Mouse (Mus musculus): ENCODE results near the gene Avpi1.

Avpi1 gene

GRCm38 (mm10) chr19:42128787-42129508 is at the start of gene Avpi1:
Gene Avpi1, minus strand, starts transcription at chr19:42129059.
- peak; percentile 98 for DNase-seq (ENCODE audit: low spot score in 2 of 2)

- DNase-seq (ENCODE audit: low spot score in 2 of 2) = no peak
These were observed 48.6 kb upstream of the Avpi1 start for GRCm38 (mm10) chr19:42177461-42177860.

- DNase-seq (ENCODE audit: low spot score in 2 of 2) = no peak
These were observed 48.0 kb upstream of the Avpi1 start for GRCm38 (mm10) chr19:42176841-42177240.

- DNase-seq (ENCODE audit: low spot score in 2 of 2) = peak; percentile 85 to 89
These were observed 41.4 kb upstream of the Avpi1 start for GRCm38 (mm10) chr19:42170025-42170969.

GRCm38 (mm10) chr19:42169322-42169975 is 40.6 kb upstream of the Avpi1 start:
- DNase-seq (ENCODE audit: low spot score in 2 of 2) = no peak

GRCm38 (mm10) chr19:42167489-42167888 is 38.6 kb upstream of the Avpi1 start:
- DNase-seq (ENCODE audit: low spot score in 2 of 2) = no peak

GRCm38 (mm10) chr19:42166766-42167165 is 37.9 kb upstream of the Avpi1 start:
- DNase-seq (ENCODE audit: low spot score in 2 of 2) = no peak

GRCm38 (mm10) chr19:42166130-42166529 is 37.3 kb upstream of the Avpi1 start:
- DNase-seq (ENCODE audit: low spot score in 2 of 2) = peak in 1 of 2 experiments; percentile 84

- no peak for DNase-seq (ENCODE audit: low spot score in 2 of 2)
These were observed 35.3 kb upstream of the Avpi1 start for GRCm38 (mm10) chr19:42164188-42164587.

- DNase-seq (ENCODE audit: low spot score in 2 of 2) = no peak
These were observed 34.9 kb upstream of the Avpi1 start, which contains the start of gene Zfyve27 for GRCm38 (mm10) chr19:42163764-42164163. Gene Zfyve27, plus strand, starts transcription at chr19:42163951.

GRCm38 (mm10) chr19:42158246-42159017 is 29.6 kb upstream of the Avpi1 start:
- no peak for DNase-seq (ENCODE audit: low spot score in 2 of 2)

- no peak for DNase-seq (ENCODE audit: low spot score in 2 of 2)
These were observed 28.8 kb upstream of the Avpi1 start for GRCm38 (mm10) chr19:42157493-42158237.

GRCm38 (mm10) chr19:42151990-42152389 is 23.1 kb upstream of the Avpi1 start:
- peak; percentile 73 to 84 for DNase-seq (ENCODE audit: low spot score in 2 of 2)

- DNase-seq (ENCODE audit: low spot score in 2 of 2) = no peak
These were observed 19.7 kb upstream of the Avpi1 start for GRCm38 (mm10) chr19:42148569-42148860.

- no peak for DNase-seq (ENCODE audit: low spot score in 2 of 2)
These were observed 19.1 kb upstream of the Avpi1 start for GRCm38 (mm10) chr19:42147769-42148568.

GRCm38 (mm10) chr19:42147170-42147768 is 18.4 kb upstream of the Avpi1 start, which contains the start of gene Marveld1:
Gene Marveld1, plus strand, starts transcription at chr19:42147400.
- DNase-seq (ENCODE audit: low spot score in 2 of 2) = no peak

- DNase-seq (ENCODE audit: low spot score in 2 of 2) = no peak
These were observed 17.6 kb upstream of the Avpi1 start for GRCm38 (mm10) chr19:42146276-42147010.

- no peak for DNase-seq (ENCODE audit: low spot score in 2 of 2)
These were observed 16.9 kb upstream of the Avpi1 start for GRCm38 (mm10) chr19:42145731-42146130.

GRCm38 (mm10) chr19:42145210-42145609 is 16.4 kb upstream of the Avpi1 start:
- no peak for DNase-seq (ENCODE audit: low spot score in 2 of 2)
